Mouse (Mus musculus) ES-Bruce4 (cell line): ENCODE measurements around the gene Pdzd7. TPM values are rescaled to one million over a fixed set of nuclear protein-coding genes. Genes with fewer than 3 reads are reported as not detected.

Experiments used
- H3K27ac ChIP-seq: 2 replicates; pipeline ENCODE4 v1.5.1; 2012; ENCODE audit warnings: low read length, inconsistent platforms; ENCODE audit not compliant: insufficient read depth
- H3K27me3 ChIP-seq: 2 replicates; pipeline ENCODE4 v1.6.1; 2012; ENCODE audit warnings: mild to moderate bottlenecking, low read length, inconsistent platforms; ENCODE audit not compliant: control insufficient read depth, poor library complexity, insufficient read depth, severe bottlenecking
- H3K36me3 ChIP-seq: 2 replicates; pipeline ENCODE4 v1.6.1; 2012; ENCODE audit warnings: inconsistent platforms, mild to moderate bottlenecking, low read length, moderate library complexity; ENCODE audit not compliant: control insufficient read depth, poor library complexity, insufficient read depth, severe bottlenecking
- H3K4me1 ChIP-seq: one replicate; pipeline ENCODE4 v1.8.1; 2011; ENCODE audit warnings: low read length; ENCODE audit not compliant: control insufficient read depth, insufficient read depth
- H3K4me3 ChIP-seq: 2 replicates; pipeline ENCODE4 v1.5.1; 2011; ENCODE audit warnings: low read depth, mild to moderate bottlenecking, low read length
- H3K9ac ChIP-seq: 2 replicates; pipeline ENCODE4 v1.6.1; 2012; ENCODE audit warnings: low read depth, mild to moderate bottlenecking, inconsistent platforms; ENCODE audit not compliant: poor library complexity, severe bottlenecking
- H3K9me3 ChIP-seq: replicated peaks from 2 replicates; pipeline ENCODE4 v1.6.1; 2012; ENCODE audit warnings: mild to moderate bottlenecking, low read length, inconsistent platforms; ENCODE audit not compliant: control insufficient read depth, poor library complexity, insufficient read depth, severe bottlenecking
- CTCF ChIP-seq: IDR thresholded peaks from one replicate; pipeline ENCODE4 v1.8.1; 2011; ENCODE audit warnings: low read depth, low read length
- EP300 ChIP-seq: IDR thresholded peaks from 2 replicates; pipeline ENCODE4 v1.6.1; 2011; ENCODE audit warnings: low read depth, low read length; ENCODE audit not compliant: insufficient read depth
- POLR2A ChIP-seq: IDR thresholded peaks from one replicate; pipeline ENCODE4 v1.8.1; 2011; ENCODE audit warnings: low read length; ENCODE audit not compliant: insufficient read depth
- polyA plus RNA-seq: library from polyadenylated mRNA; stranded (reverse); fragments of >200 nt; gene quantifications from 2 replicates; pipeline ENCODE4 v1.2.4, GENCODE M21; 2011; ENCODE audit warnings: low read depth; ENCODE audit not compliant: missing spikeins, insufficient read depth, insufficient read length

Pdzd7 gene
- polyA plus RNA-seq, 1 experiment: 1.3 TPM

- Histone ChIP-seq H3K27ac (no peak overlapping the region), H3K4me3 (no peak overlapping the region), H3K9me3 (no peaks in the 10 kb centered on the region), H3K36me3 (no peaks in the 10 kb centered on the region), H3K27me3 (no peaks in the 10 kb centered on the region), H3K4me1 (peaks cover 15% of the 10 kb centered on the region), H3K9ac (no peak overlapping the region)
- TF ChIP-seq CTCF (peak; percentile 93), EP300 (no peak)
Observed at GRCm38 (mm10) chr19:45030111-45030510, 15.4 kb downstream of the Pdzd7 start.

DNA sequence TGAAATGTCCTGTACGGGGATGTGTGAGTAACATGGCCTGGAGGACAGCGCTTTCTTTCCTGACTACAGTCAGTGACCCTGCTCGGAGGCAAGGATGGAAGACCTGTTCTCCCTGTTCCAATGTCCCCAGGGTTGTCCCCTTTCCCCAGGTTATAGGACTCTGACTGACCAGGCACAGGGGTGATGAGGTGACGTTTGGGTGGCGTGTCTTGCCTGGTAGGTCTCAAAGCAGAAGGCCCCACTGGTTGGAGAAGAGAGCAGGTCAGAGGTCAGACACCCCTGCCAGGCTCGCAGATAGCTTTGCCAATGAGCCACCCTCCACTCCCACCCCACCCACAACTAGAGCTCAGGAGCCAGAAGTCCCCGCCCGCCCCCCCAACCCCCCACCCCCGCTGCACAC is 15.9 kb downstream of the Pdzd7 start:
- Histone ChIP-seq H3K4me1 (peaks cover 15% of the 10 kb centered on the region), H3K9me3 (no peaks in the 10 kb centered on the region), H3K4me3 (no peak overlapping the region), H3K36me3 (no peaks in the 10 kb centered on the region), H3K27ac (no peak overlapping the region), H3K9ac (no peak overlapping the region), H3K27me3 (no peaks in the 10 kb centered on the region)
- no peak for TF ChIP-seq POLR2A
- no peak for TF ChIP-seq CTCF
- no peak for TF ChIP-seq EP300

- H3K36me3 ChIP-seq: no peaks in the 10 kb centered on the region
- peak overlapping the region; percentile 13 for H3K4me3 ChIP-seq
- H3K4me1 ChIP-seq: peaks cover 15% of the 10 kb centered on the region
- no peak overlapping the region for H3K27ac ChIP-seq
- no peaks in the 10 kb centered on the region for H3K27me3 ChIP-seq
- H3K9ac ChIP-seq: peak overlapping the region; percentile 32; the same call in 1 of the 2 replicates
- H3K9me3 ChIP-seq: no peaks in the 10 kb centered on the region
- no peak for TF ChIP-seq POLR2A
- no peak for TF ChIP-seq CTCF
- TF ChIP-seq EP300: no peak
Observed at GRCm38 (mm10) chr19:45028746-45029145, 16.8 kb downstream of the Pdzd7 start.

DNA sequence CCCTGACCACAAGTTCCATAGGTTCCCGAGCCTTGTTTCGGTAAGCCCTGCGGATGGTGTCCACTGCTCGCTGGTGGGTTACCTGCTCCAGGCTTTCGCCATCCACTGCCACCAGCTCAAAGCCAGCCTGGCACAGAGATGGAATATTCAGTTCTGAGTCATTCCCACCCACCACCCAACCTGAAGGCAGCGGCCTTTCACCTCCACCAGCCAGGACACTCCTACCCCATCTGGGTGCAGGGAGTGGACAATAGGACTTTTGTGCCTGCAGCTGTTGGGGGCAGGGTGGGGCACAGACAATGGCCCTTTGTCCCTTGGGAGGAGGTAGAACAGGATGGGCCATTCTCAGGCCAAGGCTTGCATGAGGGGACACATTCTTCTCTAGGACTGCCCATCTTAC is 17.7 kb downstream of the Pdzd7 start:
- Histone ChIP-seq H3K27me3 (no peaks in the 10 kb centered on the region), H3K9ac (no peak overlapping the region), H3K36me3 (no peaks in the 10 kb centered on the region), H3K27ac (no peak overlapping the region), H3K4me3 (no peak overlapping the region), H3K9me3 (no peaks in the 10 kb centered on the region), H3K4me1 (peaks cover 15% of the 10 kb centered on the region)
- TF ChIP-seq POLR2A (no peak), EP300 (peak; percentile 95)

DNA sequence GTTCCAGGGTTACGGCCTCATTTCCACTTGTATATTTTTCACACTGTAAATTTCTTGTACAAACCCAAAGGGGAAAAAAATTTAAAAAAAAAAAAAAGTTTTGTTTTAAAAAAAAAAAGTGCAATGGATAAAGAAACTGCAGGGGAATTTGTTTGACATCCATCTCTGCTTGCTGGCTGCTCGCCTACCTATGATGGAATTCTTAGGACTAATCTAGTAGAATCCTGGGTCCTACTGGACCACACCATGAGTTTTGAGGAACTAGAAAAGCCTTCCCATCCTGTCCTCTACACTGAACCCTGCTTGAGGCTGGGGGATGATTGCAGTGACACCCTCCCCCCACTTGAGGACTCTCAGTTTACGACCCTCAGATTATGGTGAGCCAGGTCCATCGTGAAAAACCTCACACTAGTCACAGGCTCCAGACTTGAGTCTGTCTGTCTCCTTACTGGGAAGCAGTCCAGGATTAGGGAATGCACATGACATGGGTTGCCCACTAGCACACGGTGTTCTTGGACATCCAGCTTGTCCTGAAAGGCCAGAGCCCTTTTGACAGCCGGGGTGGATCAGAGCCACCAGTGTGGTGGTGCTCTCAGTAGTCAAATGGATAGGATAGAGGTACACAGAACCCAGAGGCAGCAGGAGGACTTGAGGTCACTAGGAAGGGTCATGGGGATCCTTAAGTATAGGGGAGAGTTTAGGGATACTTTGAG is 18.4 kb downstream of the Pdzd7 start:
- Histone ChIP-seq H3K4me3 (no peak overlapping the region), H3K27ac (no peak overlapping the region), H3K9me3 (no peaks in the 10 kb centered on the region), H3K27me3 (no peaks in the 10 kb centered on the region), H3K4me1 (peaks cover 15% of the 10 kb centered on the region), H3K9ac (no peak overlapping the region), H3K36me3 (no peaks in the 10 kb centered on the region)
- TF ChIP-seq EP300 (no peak), POLR2A (no peak), CTCF (no peak)

GRCm38 (mm10) chr19:45025937-45026568 is 19.5 kb downstream of the Pdzd7 start:
- Histone ChIP-seq H3K4me3 (peak overlapping the region; percentile 28), H3K27me3 (no peaks in the 10 kb centered on the region), H3K36me3 (0 out of 2 replicates have a peak, but pooled peaks cover 2% of the 10 kb centered on the region), H3K4me1 (peaks cover 15% of the 10 kb centered on the region), H3K9ac (peak overlapping the region; percentile 38), H3K27ac (no peak overlapping the region), H3K9me3 (no peaks in the 10 kb centered on the region)
- TF ChIP-seq EP300 (no peak), POLR2A (no peak), CTCF (no peak)
